Mouse (Mus musculus) CH12.LX (cell line): ENCODE measurements around the gene BC052040. TPM values are rescaled to one million over a fixed set of nuclear protein-coding genes. Genes with fewer than 3 reads are reported as not detected.

ENCODE experiments used
- DNase-seq: peaks from one replicate; pipeline ENCODE4 v3.0.0-alpha.2; 2013; ENCODE audit errors: extremely low read depth
- H3K27ac ChIP-seq: 2 replicates; pipeline ENCODE4 v1.5.1; 2012; ENCODE audit warnings: low read depth, mild to moderate bottlenecking, control low read depth, moderate library complexity; ENCODE audit not compliant: insufficient read depth
- H3K27me3 ChIP-seq: replicated peaks from 2 replicates; pipeline ENCODE3; 2012; ENCODE audit warnings: inconsistent platforms
- H3K36me3 ChIP-seq, 2 experiments: replicated peaks in 1 of 2; 2 replicates each; pipeline versions ENCODE3 to v1.6.1; 2012; ENCODE audit warnings: inconsistent platforms in 1 of 2, low read length in 1 of 2, mild to moderate bottlenecking in 1 of 2, mixed read lengths in 1 of 2, moderate library complexity in 1 of 2; ENCODE audit not compliant: control insufficient read depth in 1 of 2, insufficient read depth in 1 of 2
- H3K4me1 ChIP-seq, 2 experiments: 2 replicates each; pipeline ENCODE4 v1.6.1; 2012; ENCODE audit warnings: inconsistent platforms in 1 of 2, moderate library complexity in 1 of 2; ENCODE audit not compliant: insufficient read depth in 2 of 2, control insufficient read depth in 1 of 2
- H3K4me2 ChIP-seq: 2 replicates; pipeline ENCODE4 v1.6.1; 2012; ENCODE audit warnings: low read depth, mild to moderate bottlenecking, control low read depth; ENCODE audit not compliant: poor library complexity, insufficient read depth, severe bottlenecking
- H3K4me3 ChIP-seq, 3 experiments: fragments of 150-350 bp in 1 of 3; sonication (generic) in 1 of 3; replicated peaks in 1 of 3; 2 replicates each; pipeline versions ENCODE3 to v1.5.1; 2011 to 2012; ENCODE audit warnings: low read depth in 2 of 3, low read length in 2 of 3, mild to moderate bottlenecking in 2 of 3, moderate library complexity in 2 of 3, control low read depth in 1 of 3, improper control_type of control experiment in 1 of 3, inconsistent platforms in 1 of 3, mixed read lengths in 1 of 3; ENCODE audit not compliant: poor library complexity in 1 of 3
- H3K79me2 ChIP-seq: replicated peaks from 2 replicates; pipeline ENCODE4 v1.6.1; 2012; ENCODE audit warnings: mild to moderate bottlenecking, moderate library complexity; ENCODE audit not compliant: control insufficient read depth, poor library complexity, insufficient read depth, severe bottlenecking; ENCODE audit errors: extremely low read depth
- H3K9ac ChIP-seq: 2 replicates; pipeline ENCODE4 v1.6.1; 2012; ENCODE audit warnings: low read depth, mild to moderate bottlenecking, control low read depth, moderate library complexity; ENCODE audit not compliant: insufficient read depth
- H3K9me3 ChIP-seq: replicated peaks from 2 replicates; pipeline ENCODE3; 2012; ENCODE audit warnings: low read length, inconsistent platforms, mixed read lengths
- BHLHE40 ChIP-seq: IDR thresholded peaks from 2 replicates; pipeline ENCODE4 v1.6.1; 2011; ENCODE audit warnings: mild to moderate bottlenecking, low read depth, low read length, improper control_type of control experiment
- CHD2 ChIP-seq: IDR thresholded peaks from 2 replicates; pipeline ENCODE4 v1.6.1; 2011; ENCODE audit warnings: low read length, improper control_type of control experiment
- ELF1 ChIP-seq: IDR thresholded peaks from 2 replicates; pipeline ENCODE4 v1.6.1; 2014; ENCODE audit warnings: low read depth, mild to moderate bottlenecking, inconsistent platforms, low read length, improper control_type of control experiment
- ETS1 ChIP-seq: conservative IDR thresholded peaks from 2 replicates; pipeline ENCODE4 v1.6.1; 2012; ENCODE audit warnings: low read depth, mild to moderate bottlenecking, inconsistent platforms, low read length, improper control_type of control experiment, moderate library complexity
- JUND ChIP-seq: conservative IDR thresholded peaks from 2 replicates; pipeline ENCODE4 v1.6.1; 2011; ENCODE audit warnings: low read depth, low read length, improper control_type of control experiment
- KAT2A ChIP-seq: IDR thresholded peaks from 2 replicates; pipeline ENCODE4 v1.6.1; 2012; ENCODE audit warnings: low read length, improper control_type of control experiment, inconsistent platforms; ENCODE audit not compliant: insufficient replicate concordance
- MAFK ChIP-seq: IDR thresholded peaks from 2 replicates; pipeline ENCODE4 v1.6.1; 2011; ENCODE audit warnings: low read length, improper control_type of control experiment; ENCODE audit not compliant: insufficient replicate concordance
- MAX ChIP-seq: IDR thresholded peaks from 2 replicates; pipeline ENCODE4 v1.6.1; 2011; ENCODE audit warnings: low read length, improper control_type of control experiment
- MAZ ChIP-seq: IDR thresholded peaks from 2 replicates; pipeline ENCODE4 v1.6.1; 2012; ENCODE audit warnings: low read depth, mild to moderate bottlenecking, inconsistent platforms, low read length, improper control_type of control experiment, moderate library complexity
- MEF2A ChIP-seq: IDR thresholded peaks from 2 replicates; pipeline ENCODE4 v1.6.1; 2014; ENCODE audit warnings: low read depth, mild to moderate bottlenecking, inconsistent platforms, low read length, improper control_type of control experiment, borderline replicate concordance
- NELFE ChIP-seq: IDR thresholded peaks from 2 replicates; pipeline ENCODE4 v1.6.1; 2011; ENCODE audit warnings: low read depth, low read length, improper control_type of control experiment
- NRF1 ChIP-seq: IDR thresholded peaks from 2 replicates; pipeline ENCODE4 v1.6.1; 2014; ENCODE audit warnings: low read depth, mild to moderate bottlenecking, inconsistent platforms, low read length, improper control_type of control experiment, moderate library complexity
- PAX5 ChIP-seq: IDR thresholded peaks from 2 replicates; pipeline ENCODE4 v1.6.1; 2012; ENCODE audit warnings: low read length, inconsistent platforms, mixed read lengths
- POLR2A ChIP-seq: IDR thresholded peaks from 2 replicates; pipeline ENCODE4 v1.6.1; 2011; ENCODE audit warnings: low read depth, mild to moderate bottlenecking, improper control_type of control experiment, low read length
- RAD21 ChIP-seq: IDR thresholded peaks from 2 replicates; pipeline ENCODE4 v1.6.1; 2011; ENCODE audit warnings: low read depth, mild to moderate bottlenecking, low read length, improper control_type of control experiment, moderate library complexity
- RCOR1 ChIP-seq: conservative IDR thresholded peaks from 2 replicates; pipeline ENCODE4 v1.6.1; 2012; ENCODE audit warnings: low read depth, mild to moderate bottlenecking, inconsistent platforms, low read length, improper control_type of control experiment
- SIN3A ChIP-seq: IDR thresholded peaks from 2 replicates; pipeline ENCODE4 v1.6.1; 2012; ENCODE audit warnings: low read length, improper control_type of control experiment, inconsistent platforms
- SMC3 ChIP-seq: IDR thresholded peaks from 2 replicates; pipeline ENCODE4 v1.6.1; 2011; ENCODE audit warnings: low read depth, low read length, improper control_type of control experiment
- TCF12 ChIP-seq: IDR thresholded peaks from 2 replicates; pipeline ENCODE4 v1.6.1; 2014; ENCODE audit warnings: low read depth, mild to moderate bottlenecking, inconsistent platforms, low read length, improper control_type of control experiment
- UBTF ChIP-seq: IDR thresholded peaks from 2 replicates; pipeline ENCODE4 v1.6.1; 2012; ENCODE audit warnings: low read depth, mild to moderate bottlenecking, inconsistent platforms, low read length, improper control_type of control experiment, moderate library complexity
- dilution Hi-C: fragments of 300-500 bp; cut with MboI; formaldehyde crosslinking; loops from 2 replicates; pipeline ENCODE4 v1.14.3; 2020; ENCODE audit warnings: low sequenced_read_pairs; ENCODE audit not compliant: extremely low pct_unique_long_range_greater_than_20kb, extremely low pct_ligation_motif_present
- in situ Hi-C: fragments of 300-500 bp; cut with MboI; formaldehyde crosslinking; loops from 3 replicates; pipeline ENCODE4 v1.14.3; 2019; ENCODE audit warnings: low sequenced_read_pairs, low pct_ligation_motif_present, low pct_unique_long_range_greater_than_20kb, mixed read lengths
- polyA plus RNA-seq: library from polyadenylated mRNA; unstranded; fragments of >175 nt; gene quantifications from 2 replicates; pipeline ENCODE4 v1.2.1, GENCODE M21; 2012; ENCODE audit warnings: low read depth; ENCODE audit not compliant: insufficient read length
- total RNA-seq, 2 experiments: library from RNA; depleted of rRNA; stranded (reverse); fragments of 300-350 nt in 1 of 2; fragments of >200 nt in 1 of 2; gene quantifications; 2 replicates each; pipeline ENCODE4 v1.2.3; 2012 to 2014

The BC052040 gene
- total and polyA plus RNA-seq, 3 experiments, result 5.9 to 16.5 (median 6.5) TPM

DNA sequence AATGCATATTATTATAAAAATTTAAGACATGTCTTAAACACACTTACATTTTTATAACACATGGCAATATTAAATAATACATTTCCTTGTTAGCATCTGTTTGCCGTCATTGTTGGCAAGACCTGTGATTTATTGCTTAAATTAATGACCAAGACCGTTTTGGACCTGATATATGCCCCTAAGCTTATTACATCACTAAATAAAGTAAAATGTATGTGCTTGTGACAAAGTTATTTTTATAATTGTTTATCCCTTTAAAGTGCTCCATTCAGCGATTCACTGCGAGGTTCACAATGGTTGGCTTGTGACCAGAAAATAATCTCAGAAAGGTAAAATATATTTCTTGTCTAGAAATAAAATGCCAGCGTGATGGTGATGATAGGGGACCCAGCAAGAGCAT is 16.8 kb downstream of the BC052040 start:
- H3K27ac ChIP-seq, result no peak overlapping the region
- no peak for DNase-seq
- H3K9me3 ChIP-seq, result no peaks in the 10 kb centered on the region
- no peak overlapping the region for H3K4me3 ChIP-seq
- H3K79me2 ChIP-seq, result no peaks in the 10 kb centered on the region
- no peaks in the 10 kb centered on the region for H3K27me3 ChIP-seq
- H3K36me3 ChIP-seq, result peaks cover 0 to 5% of the 10 kb centered on the region in 2 experiments
- in situ Hi-C loops (no loop called here), dilution Hi-C loops (no loop called here)
- no peak overlapping the region for H3K9ac ChIP-seq
- TF ChIP-seq RCOR1, result no peak
- peaks cover 0 to 24% of the 10 kb centered on the region in 2 experiments; a peak in 3 of 4 replicates for H3K4me1 ChIP-seq
- no peak overlapping the region for H3K4me2 ChIP-seq

DNA sequence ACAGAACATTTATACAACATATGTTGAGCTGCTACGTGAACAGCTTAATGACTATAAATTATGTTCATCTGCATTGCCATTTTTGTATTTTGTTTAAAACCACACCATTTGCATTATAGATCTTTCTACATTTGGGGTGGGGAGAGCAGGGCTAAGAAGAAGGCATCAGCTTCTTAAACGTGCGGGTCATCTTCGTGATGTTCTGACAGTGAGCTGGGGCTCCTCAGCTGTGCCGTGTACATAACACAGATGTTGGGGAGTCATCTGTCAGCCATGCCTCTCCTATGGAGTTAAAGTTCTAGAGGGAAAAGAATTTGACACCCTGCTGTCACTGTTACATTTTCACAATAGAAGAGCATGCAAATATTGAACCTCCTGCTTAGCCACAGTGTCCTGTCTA is 19.2 kb downstream of the BC052040 start:
- H3K9me3 ChIP-seq, result no peaks in the 10 kb centered on the region
- no peak overlapping the region for H3K4me2 ChIP-seq
- H3K36me3 ChIP-seq, result peaks cover 0 to 5% of the 10 kb centered on the region in 2 experiments
- DNase-seq, result no peak
- TF ChIP-seq PAX5 (no peak), NELFE (no peak), ELF1 (no peak), SIN3A (no peak), CHD2 (no peak), UBTF (no peak), ETS1 (no peak), KAT2A (no peak), MAZ (no peak), SMC3 (no peak), NRF1 (no peak), POLR2A (no peak), MAX (no peak), TCF12 (no peak), JUND (no peak), RCOR1 (no peak), MAFK (no peak), BHLHE40 (no peak), MEF2A (no peak), RAD21 (no peak)
- peaks cover 0 to 26% of the 10 kb centered on the region in 2 experiments; a peak in 3 of 4 replicates for H3K4me1 ChIP-seq
- no peak overlapping the region for H3K9ac ChIP-seq
- no peaks in the 10 kb centered on the region for H3K27me3 ChIP-seq
- dilution Hi-C loops, result no loop called here
- H3K4me3 ChIP-seq, result no peak overlapping the region
- in situ Hi-C loops, result no loop called here
- no peak overlapping the region for H3K27ac ChIP-seq
- no peaks in the 10 kb centered on the region for H3K79me2 ChIP-seq
